Mouse (Mus musculus): ENCODE data around the gene Kdm2a. TPM values are rescaled to one million over a fixed set of nuclear protein-coding genes. Genes with fewer than 3 reads are reported as not detected.

The Kdm2a gene
- polyA plus RNA-seq, 2 experiments: 54.4 to 99.7 TPM

DNA sequence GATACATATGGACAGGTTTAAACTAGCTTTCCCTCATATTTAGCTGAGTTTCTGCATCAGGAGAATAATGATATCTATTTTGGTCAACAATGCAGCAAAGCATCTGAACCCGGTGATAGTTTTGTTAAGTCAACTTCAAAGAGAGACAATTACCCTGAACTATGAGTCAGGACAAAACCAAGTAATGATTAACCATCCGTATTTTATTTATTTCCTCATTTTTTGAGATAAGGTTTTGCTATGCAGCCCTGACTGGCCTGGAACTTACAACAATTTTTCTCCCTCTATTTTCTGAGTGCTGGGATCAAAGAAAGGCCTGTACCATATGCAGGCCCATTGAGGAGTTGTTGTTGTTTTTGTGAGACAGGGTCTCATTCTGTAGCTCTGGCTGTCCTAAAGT lies 67.5 kb downstream of the Kdm2a start:
- ATAC-seq (ENCODE audit: low FRiP score, low read depth) (no peak), DNase-seq (ENCODE audit: low spot score) (no peak)
- Histone ChIP-seq H3K27ac (replicated peaks; ENCODE audit: low read depth, low read length) (no peak overlapping the region), H3K36me3 (ENCODE audit: control insufficient read depth, insufficient read depth, low read length) (peaks cover 56% of the 10 kb centered on the region), H3K4me3 (replicated peaks; ENCODE audit: low read length) (no peak overlapping the region), H3K4me1 (ENCODE audit: control insufficient read depth, insufficient read depth, low read length) (peaks cover 21% of the 10 kb centered on the region), H3K4me2 (replicated peaks; ENCODE audit: low read depth, low read length, severe bottlenecking) (no peak overlapping the region), H3K9ac (ENCODE audit: low read depth, low read length, severe bottlenecking) (no peak overlapping the region), H3K27me3 (ENCODE audit: control insufficient read depth, insufficient read depth, low read length) (no peaks in the 10 kb centered on the region), H3K9me3 (ENCODE audit: control insufficient read depth, low read length) (no peaks in the 10 kb centered on the region)
- 89% methylated on average over 2 of the region's 2 CpGs for WGBS
- TF ChIP-seq POLR2A (IDR thresholded peaks at IDR 0.05; ENCODE audit: borderline replicate concordance, extremely low read depth, insufficient read depth, insufficient read length): no peak

DNA sequence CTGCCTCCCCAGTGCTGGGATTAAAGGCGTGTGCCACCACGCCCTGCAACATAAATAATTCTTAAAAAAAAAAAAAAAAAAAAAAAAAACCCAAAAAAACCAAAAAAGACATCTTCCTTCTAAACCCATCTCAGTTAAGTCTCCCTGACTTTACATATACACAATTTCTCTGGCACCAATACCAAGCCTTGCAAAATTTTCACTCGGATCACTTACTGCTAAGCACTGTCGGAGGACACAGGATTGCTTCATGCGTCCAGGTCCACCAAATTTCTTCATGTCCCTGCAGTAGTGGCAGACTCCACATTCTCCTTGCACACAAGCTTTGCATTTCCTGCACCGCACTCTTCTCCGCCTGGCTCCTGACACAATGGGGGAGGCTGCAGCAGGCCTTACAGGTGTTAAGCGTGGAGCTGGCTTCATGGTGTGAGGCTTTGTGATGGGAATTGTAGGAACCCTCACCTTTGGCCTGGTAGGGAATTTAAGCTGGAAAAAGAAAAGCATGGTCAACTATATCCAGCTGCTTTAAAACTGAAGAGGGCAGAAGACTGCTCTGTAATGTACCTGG lies 69.3 kb downstream of the Kdm2a start:
- no peak overlapping the region for H3K4me2 ChIP-seq (replicated peaks; ENCODE audit: low read depth, low read length, severe bottlenecking)
- no peak overlapping the region for H3K4me3 ChIP-seq (replicated peaks; ENCODE audit: low read length)
- no peak overlapping the region for H3K27ac ChIP-seq (replicated peaks; ENCODE audit: low read depth, low read length)
- TF ChIP-seq POLR2A (IDR thresholded peaks at IDR 0.05; ENCODE audit: borderline replicate concordance, extremely low read depth, insufficient read depth, insufficient read length): no peak
- H3K36me3 ChIP-seq (ENCODE audit: control insufficient read depth, insufficient read depth, low read length): peaks cover 70% of the 10 kb centered on the region
- 91% methylated on average over 8 of the region's 8 CpGs for WGBS
- H3K9ac ChIP-seq (ENCODE audit: low read depth, low read length, severe bottlenecking): no peak overlapping the region
- peaks cover 12% of the 10 kb centered on the region for H3K4me1 ChIP-seq (ENCODE audit: control insufficient read depth, insufficient read depth, low read length)
- H3K9me3 ChIP-seq (ENCODE audit: control insufficient read depth, low read length): no peaks in the 10 kb centered on the region
- H3K27me3 ChIP-seq (ENCODE audit: control insufficient read depth, insufficient read depth, low read length): no peaks in the 10 kb centered on the region
- no peak for ATAC-seq (ENCODE audit: low FRiP score, low read depth)
- DNase-seq (ENCODE audit: low spot score): no peak

DNA sequence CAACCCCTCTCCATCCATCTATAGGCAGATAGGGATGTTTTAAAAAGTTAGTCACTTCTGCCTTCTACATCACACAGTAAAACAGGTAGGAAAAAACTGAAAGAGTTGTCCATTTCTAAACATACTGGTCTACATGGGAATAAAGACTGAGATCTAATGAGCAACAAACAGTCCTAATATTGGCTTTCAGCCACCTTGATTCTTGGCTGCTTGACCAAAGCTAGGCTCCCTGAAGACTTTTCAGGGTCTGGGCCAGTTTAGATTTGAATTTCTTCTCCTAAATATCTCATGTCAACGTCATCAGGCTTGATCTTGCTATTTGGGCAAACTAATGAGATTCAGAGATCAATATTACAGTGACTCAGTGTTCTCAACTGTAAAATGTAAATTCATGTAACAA lies 71.2 kb downstream of the Kdm2a start:
- Histone ChIP-seq H3K4me2 (replicated peaks; ENCODE audit: low read depth, low read length, severe bottlenecking) (no peak overlapping the region), H3K27me3 (ENCODE audit: control insufficient read depth, insufficient read depth, low read length) (no peaks in the 10 kb centered on the region), H3K27ac (replicated peaks; ENCODE audit: low read depth, low read length) (no peak overlapping the region), H3K4me1 (ENCODE audit: control insufficient read depth, insufficient read depth, low read length) (peaks cover 3% of the 10 kb centered on the region; the same call in 1 of the 2 replicates), H3K9ac (ENCODE audit: low read depth, low read length, severe bottlenecking) (no peak overlapping the region), H3K4me3 (replicated peaks; ENCODE audit: low read length) (no peak overlapping the region), H3K36me3 (ENCODE audit: control insufficient read depth, insufficient read depth, low read length) (peaks cover 89% of the 10 kb centered on the region), H3K9me3 (ENCODE audit: control insufficient read depth, low read length) (no peaks in the 10 kb centered on the region)
- no peak for ATAC-seq (ENCODE audit: low FRiP score, low read depth)
- no peak for DNase-seq (ENCODE audit: low spot score)
- TF ChIP-seq POLR2A (IDR thresholded peaks at IDR 0.05; ENCODE audit: borderline replicate concordance, extremely low read depth, insufficient read depth, insufficient read length): no peak
- 74% methylated on average over 1 of the region's 1 CpGs for WGBS

DNA sequence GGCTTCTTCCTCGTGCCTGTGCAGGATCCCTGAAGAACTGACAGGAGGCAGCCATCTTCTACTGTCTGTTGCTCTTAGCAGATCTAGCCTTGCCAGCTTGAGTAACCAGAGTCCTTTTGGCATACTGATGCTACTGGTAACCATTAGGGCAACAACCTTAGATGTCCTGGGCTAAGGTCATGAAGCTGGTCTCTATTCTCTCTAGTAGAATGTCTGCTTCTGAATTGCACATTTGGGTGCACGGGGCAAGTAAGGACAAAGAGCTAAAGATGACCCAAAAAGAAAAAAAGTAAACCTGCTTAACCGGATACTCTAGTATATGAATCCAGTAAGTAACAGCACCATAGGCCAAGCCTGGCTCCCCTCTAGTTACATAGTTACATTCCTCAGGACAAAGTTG lies 72.0 kb downstream of the Kdm2a start:
- WGBS: 85% methylated on average over 3 of the region's 3 CpGs
- DNase-seq (ENCODE audit: low spot score): no peak
- no peak overlapping the region for H3K27ac ChIP-seq (replicated peaks; ENCODE audit: low read depth, low read length)

DNA sequence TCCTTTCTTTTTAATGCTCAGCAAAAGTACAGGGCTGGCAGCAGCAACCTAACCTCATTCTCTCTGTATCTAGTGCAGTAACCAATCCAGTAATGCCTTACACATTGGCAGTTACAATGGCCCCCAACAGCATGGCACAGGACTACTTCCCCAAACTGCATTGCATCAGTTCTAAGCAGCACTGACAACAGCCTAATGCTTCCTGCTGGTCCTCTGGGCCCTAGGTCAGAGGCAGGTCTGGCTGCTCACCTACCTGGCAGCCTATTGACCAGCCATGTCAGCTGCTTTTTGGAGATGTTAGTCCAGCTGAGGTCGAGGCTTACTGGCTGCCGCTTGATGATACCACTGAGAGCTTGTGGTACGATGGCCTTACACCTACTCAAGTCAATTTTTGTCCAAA lies 76.0 kb downstream of the Kdm2a start:
- WGBS: 97% methylated on average over 3 of the region's 3 CpGs
- DNase-seq (ENCODE audit: low spot score) (no peak), ATAC-seq (ENCODE audit: low FRiP score, low read depth) (no peak)
- H3K4me1 ChIP-seq (ENCODE audit: control insufficient read depth, insufficient read depth, low read length): no peaks in the 10 kb centered on the region
- H3K9me3 ChIP-seq (ENCODE audit: control insufficient read depth, low read length): no peaks in the 10 kb centered on the region
- H3K27me3 ChIP-seq (ENCODE audit: control insufficient read depth, insufficient read depth, low read length): no peaks in the 10 kb centered on the region
- no peak overlapping the region for H3K9ac ChIP-seq (ENCODE audit: low read depth, low read length, severe bottlenecking)
- no peak overlapping the region for H3K4me2 ChIP-seq (replicated peaks; ENCODE audit: low read depth, low read length, severe bottlenecking)
- no peak overlapping the region for H3K27ac ChIP-seq (replicated peaks; ENCODE audit: low read depth, low read length)
- peaks cover 98% of the 10 kb centered on the region for H3K36me3 ChIP-seq (ENCODE audit: control insufficient read depth, insufficient read depth, low read length)
- no peak for TF ChIP-seq POLR2A (IDR thresholded peaks at IDR 0.05; ENCODE audit: borderline replicate concordance, extremely low read depth, insufficient read depth, insufficient read length)
- H3K4me3 ChIP-seq (replicated peaks; ENCODE audit: low read length): no peak overlapping the region

More for the DNA sequence above, 72.0 kb downstream of the Kdm2a start:
- Histone ChIP-seq H3K4me1 (ENCODE audit: control insufficient read depth, insufficient read depth, low read length) (no peaks in the 10 kb centered on the region), H3K9me3 (ENCODE audit: control insufficient read depth, low read length) (no peaks in the 10 kb centered on the region), H3K9ac (ENCODE audit: low read depth, low read length, severe bottlenecking) (no peak overlapping the region), H3K4me3 (replicated peaks; ENCODE audit: low read length) (no peak overlapping the region), H3K27me3 (ENCODE audit: control insufficient read depth, insufficient read depth, low read length) (no peaks in the 10 kb centered on the region), H3K4me2 (replicated peaks; ENCODE audit: low read depth, low read length, severe bottlenecking) (no peak overlapping the region), H3K36me3 (ENCODE audit: control insufficient read depth, insufficient read depth, low read length) (peaks cover 94% of the 10 kb centered on the region)
- no peak for ATAC-seq (ENCODE audit: low FRiP score, low read depth)
- TF ChIP-seq POLR2A (IDR thresholded peaks at IDR 0.05; ENCODE audit: borderline replicate concordance, extremely low read depth, insufficient read depth, insufficient read length): no peak

DNA sequence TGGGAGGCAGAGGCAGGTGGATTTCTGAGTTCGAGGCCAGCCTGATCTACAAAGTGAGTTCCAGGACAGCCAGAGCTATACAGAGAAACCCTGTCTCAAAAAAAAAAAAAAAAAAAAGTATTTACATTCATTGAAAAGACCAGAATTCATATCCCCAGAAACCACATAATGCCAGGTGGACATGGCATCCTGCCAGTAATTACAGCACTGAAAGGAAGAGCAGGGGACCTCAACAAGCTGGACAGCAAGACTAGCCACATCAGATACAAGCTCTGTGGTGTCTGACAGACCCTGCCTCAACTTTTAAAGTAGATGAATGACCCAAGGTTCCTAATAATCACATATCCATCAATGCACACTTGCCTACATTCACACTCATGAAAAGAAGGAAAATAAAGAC lies 76.5 kb downstream of the Kdm2a start:
- no peak for TF ChIP-seq POLR2A (IDR thresholded peaks at IDR 0.05; ENCODE audit: borderline replicate concordance, extremely low read depth, insufficient read depth, insufficient read length)
- Histone ChIP-seq H3K27ac (replicated peaks; ENCODE audit: low read depth, low read length) (no peak overlapping the region), H3K27me3 (ENCODE audit: control insufficient read depth, insufficient read depth, low read length) (no peaks in the 10 kb centered on the region), H3K4me1 (ENCODE audit: control insufficient read depth, insufficient read depth, low read length) (no peaks in the 10 kb centered on the region), H3K9me3 (ENCODE audit: control insufficient read depth, low read length) (no peaks in the 10 kb centered on the region), H3K9ac (ENCODE audit: low read depth, low read length, severe bottlenecking) (no peak overlapping the region), H3K4me3 (replicated peaks; ENCODE audit: low read length) (no peak overlapping the region), H3K36me3 (ENCODE audit: control insufficient read depth, insufficient read depth, low read length) (peaks cover 98% of the 10 kb centered on the region), H3K4me2 (replicated peaks; ENCODE audit: low read depth, low read length, severe bottlenecking) (no peak overlapping the region)
- 93% methylated on average over 1 of the region's 1 CpGs for whole genome bisulfite sequencing
- DNase-seq (ENCODE audit: low spot score) (no peak), ATAC-seq (ENCODE audit: low FRiP score, low read depth) (no peak)
